Mouse (Mus musculus) heart, adult 18-20 months (tissue): ENCODE measurements around the gene Tmem200b. TPM values are rescaled to one million over a fixed set of nuclear protein-coding genes. Genes with fewer than 3 reads are reported as not detected.

Experiments used
- DNase-seq, 2 experiments: peaks; one replicate each; pipeline ENCODE4 v3.0.0; 2021 to 2022; ENCODE audit warnings: mixed read lengths in 1 of 2
- long read RNA-seq, 2 experiments: library from polyadenylated mRNA; stranded (forward); transcript quantifications; one replicate each; pipeline ENCODE4 v2.0.0; 2021
- total RNA-seq, 2 experiments: library from RNA; stranded (reverse); gene quantifications; 2 replicates each; pipeline ENCODE4 v1.2.3; 2021

Tmem200b gene
- total RNA-seq, result 1 to 10 TPM; 5.6 to 6.7 TPM
- long read RNA-seq, experiment 1, partial matches to known transcripts, result 2 of 3 reads
- long read RNA-seq, experiment 1, other reads (novel, unspliced or antisense), result 1 of 3 reads
- long read RNA-seq, experiment 2, partial matches to known transcripts, result 0 of 3 reads
- long read RNA-seq, experiment 2, other reads (novel, unspliced or antisense), result 2 of 3 reads

DNA sequence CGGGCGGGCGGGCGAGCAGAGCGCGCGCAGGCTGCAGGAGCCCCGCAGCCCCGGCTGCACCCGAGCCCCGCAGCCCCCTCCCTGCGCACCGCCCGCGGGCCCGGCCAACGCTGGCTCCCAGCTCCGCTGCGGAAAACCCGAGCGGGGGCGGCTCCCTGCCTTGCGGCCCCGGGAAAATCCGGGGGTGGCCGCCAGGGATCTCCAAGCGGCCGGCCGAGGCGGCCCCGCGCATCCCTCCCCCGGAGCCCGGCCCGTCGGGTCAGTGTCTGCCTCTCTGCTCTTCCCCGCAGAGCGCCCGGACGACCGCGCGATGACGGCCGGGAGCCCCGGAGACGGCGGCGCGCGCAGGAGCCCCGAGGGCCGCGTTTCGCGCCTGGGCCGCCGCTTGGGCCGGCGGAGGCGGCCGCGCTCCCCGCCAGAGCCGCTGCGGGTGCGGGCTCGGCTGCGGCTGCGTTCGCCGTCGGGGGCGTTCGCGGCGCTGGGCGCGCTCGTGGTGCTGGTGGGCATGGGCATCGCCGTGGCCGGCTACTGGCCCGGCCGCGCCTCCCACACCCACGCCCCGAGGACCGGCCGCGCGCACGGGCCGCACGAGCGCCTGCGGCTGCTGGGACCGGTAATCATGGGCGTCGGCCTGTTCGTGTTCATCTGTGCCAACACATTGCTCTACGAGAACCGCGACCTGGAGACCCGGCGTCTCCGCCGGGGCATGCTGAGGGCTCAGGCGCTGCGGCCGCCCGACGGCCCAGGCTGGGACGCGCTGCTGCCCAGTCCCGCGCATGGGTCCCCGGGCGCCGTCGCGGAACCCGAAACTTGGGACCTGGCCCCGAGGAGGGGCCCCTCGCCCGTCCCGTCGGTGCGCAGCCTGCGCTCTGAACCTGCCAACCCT is at the start of gene Tmem200b:
Tmem200b (plus strand) TSS at position 311 of the 886 bp plus-strand sequence.
- peak in 1 of 2 experiments; percentile 41 for DNase-seq

DNA sequence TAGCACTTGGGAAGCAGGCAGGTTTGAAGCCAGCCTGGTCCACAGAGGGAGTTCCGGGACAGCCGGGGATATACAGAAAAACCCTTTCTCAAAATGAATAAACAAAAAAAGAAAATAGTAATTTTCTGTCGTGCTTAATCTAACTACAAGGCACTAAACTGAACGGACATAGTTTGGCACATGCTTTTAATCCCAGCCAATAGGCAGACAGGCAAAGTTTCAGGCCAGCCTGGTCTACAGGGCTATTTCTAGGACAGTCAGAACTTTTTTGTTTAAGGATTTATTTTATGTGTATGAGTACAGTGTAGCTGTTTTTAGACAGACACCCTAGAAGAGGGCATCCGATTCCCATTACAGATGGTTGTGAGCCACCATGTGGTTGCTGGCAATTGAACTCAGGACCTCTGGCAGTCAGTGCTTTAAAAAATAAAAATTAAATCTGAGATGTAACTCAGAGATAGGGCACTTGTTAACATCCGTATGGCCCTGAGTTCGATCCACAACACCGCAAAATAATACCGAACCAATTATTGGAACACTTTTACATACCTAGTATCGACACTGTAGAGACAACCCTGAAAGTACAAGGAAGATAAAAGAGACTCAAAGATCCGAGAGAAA is 48.8 kb upstream of the Tmem200b start:
- no peak for DNase-seq

DNA sequence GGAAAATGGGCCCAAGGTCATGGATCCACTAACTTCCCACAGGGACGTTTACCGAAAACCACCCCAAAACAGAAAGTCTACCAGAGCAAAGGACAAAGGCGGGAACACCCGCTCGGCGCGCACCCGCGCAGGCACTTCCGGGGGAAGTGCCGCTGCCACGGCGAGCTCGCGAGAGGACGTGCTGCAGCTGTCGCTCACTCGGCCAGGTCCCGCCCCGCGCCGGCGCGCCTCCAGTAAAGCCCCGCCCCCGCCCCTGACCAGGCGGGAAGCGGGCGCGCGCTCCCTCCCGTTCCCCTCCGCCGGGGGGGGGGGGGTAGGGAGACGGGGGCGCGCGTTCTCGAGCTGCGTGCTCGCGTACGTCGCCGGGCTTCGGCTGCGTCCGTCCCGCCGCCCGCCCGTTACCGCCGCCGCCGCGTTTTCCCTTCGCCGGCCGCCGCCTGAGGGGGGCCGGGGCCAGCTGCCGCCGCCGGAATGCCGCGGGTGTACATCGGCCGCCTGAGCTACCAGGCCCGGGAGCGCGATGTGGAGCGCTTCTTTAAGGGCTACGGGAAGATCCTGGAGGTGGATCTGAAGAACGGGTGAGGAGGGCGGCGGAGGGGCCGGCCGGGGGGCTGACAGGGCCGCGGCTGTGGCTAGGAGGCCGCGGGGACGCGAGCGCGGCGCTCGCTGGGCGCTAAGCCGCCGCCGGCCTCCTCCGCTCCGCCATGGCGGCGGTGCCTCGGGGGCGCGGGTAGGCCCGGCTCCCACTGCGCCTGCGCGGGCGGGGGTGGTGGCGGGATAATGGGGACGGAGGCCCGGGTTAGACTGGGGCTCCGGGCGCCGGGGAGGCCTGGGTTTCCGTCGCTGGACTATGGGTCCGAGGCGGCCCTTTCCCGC is 48.0 kb upstream of the Tmem200b start, which contains the start of gene Srsf4:
Srsf4 (plus strand) TSS at position 325 of the 876 bp plus-strand sequence.
- DNase-seq, result peak; percentile 92 to 96

- no peak for DNase-seq
Measured at GRCm38 (mm10) chr4:131874169-131874536, 47.4 kb upstream of the Tmem200b start.

DNA sequence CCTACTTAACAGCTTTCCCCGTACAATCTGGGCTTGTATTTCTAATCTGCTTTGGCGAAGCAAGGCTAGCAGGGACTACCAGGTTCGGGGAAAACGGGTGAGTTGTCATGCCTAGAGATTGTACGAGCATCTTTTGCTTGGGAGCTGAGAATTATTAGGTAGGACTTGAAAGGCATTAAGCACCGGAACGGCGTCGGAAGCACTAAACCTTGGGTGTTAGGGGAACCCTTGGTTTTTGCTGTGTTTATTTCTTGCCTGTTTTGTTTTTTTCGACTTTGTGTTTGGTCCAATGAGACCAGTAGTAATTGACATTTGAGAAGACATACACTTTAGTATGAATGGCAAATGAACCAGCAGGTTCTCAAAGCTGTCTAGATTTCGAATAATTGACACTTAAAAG is 47.0 kb upstream of the Tmem200b start:
- no peak for DNase-seq

GRCm38 (mm10) chr4:131875242-131875641 is 46.3 kb upstream of the Tmem200b start:
- DNase-seq, result no peak

DNA sequence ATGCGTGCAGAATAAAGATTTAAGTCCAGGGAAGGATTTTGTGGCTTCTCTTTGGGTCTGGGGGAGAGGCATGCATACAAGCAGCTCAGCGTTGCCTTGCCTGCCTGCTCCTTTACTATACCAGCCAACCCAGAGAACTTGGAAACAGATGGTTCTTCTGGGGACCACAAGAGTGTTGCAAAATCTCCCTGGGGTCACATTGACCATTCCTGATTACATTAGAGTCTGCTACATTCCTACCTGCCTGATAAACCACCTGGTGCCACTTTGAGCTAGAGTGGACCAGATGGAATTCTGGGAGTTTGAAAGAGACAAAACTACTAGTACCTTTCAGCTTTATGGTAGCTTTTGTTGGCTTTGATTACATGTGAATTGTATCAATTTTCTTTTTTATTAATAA is 44.7 kb upstream of the Tmem200b start:
- DNase-seq, result no peak

DNA sequence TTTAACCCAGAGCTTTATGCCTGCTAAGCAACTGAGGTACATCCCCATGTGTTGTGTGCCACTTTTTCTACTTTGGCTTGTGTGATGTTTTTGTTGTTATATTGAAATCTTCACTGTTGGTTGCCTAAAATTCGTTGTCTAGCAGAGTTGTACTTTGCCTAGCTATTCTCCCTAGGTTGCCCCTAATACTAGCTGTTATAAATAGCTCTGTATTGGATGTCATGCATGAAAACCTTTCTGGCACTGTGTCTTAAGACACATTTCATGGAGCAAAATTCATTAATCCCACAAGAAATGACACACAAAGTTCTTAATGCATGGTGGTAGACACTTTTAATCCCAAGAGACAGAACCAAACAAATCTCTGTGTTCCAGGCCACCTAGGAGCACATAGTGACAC is 41.9 kb upstream of the Tmem200b start:
- DNase-seq, result no peak

DNA sequence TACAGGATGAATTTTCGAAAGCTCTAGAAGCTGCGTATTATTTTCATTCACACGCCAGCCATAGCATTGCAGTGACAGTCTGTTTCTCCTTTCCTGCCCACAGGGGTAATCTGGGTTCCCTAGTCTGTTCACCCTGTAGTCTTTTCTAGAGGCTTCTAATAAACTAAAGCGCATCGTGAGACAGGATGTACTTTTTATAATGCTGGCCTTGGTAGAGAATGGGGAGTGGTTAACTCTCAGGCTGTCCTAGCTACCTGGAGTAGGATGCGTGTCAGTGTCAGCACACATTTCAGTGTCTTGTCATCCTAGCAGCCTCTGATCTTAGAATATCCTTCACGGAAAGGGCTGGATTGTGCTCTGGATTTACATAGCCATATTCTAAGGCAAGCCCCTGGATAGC is 40.3 kb upstream of the Tmem200b start:
- no peak for DNase-seq

GRCm38 (mm10) chr4:131883571-131883970 is 38.0 kb upstream of the Tmem200b start:
- peak; percentile 33 to 35 for DNase-seq

- DNase-seq, result peak; percentile 34 to 54
Measured at GRCm38 (mm10) chr4:131885376-131885775, 36.2 kb upstream of the Tmem200b start.

GRCm38 (mm10) chr4:131888564-131888963 is 33.0 kb upstream of the Tmem200b start:
- no peak for DNase-seq

DNA sequence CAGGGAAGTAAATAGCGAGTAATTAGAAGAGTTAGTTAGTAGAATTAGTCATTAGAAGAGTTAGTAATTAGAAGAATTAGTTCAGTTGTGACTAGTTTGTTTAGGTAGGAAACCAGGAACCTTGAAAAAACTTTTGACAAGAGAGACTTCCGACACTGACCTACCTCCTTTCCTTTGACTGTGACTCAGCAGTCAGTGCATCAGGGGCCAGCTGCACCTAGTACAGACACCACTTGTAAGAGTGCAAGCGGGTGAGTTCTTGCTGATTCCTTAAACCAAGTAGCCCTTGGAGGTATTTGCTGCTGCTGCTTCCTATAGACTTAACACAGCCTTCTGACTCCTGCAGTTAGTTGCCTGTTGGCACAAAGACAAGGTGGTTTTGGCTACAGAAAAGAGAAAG is 30.9 kb upstream of the Tmem200b start:
- no peak for DNase-seq

DNA sequence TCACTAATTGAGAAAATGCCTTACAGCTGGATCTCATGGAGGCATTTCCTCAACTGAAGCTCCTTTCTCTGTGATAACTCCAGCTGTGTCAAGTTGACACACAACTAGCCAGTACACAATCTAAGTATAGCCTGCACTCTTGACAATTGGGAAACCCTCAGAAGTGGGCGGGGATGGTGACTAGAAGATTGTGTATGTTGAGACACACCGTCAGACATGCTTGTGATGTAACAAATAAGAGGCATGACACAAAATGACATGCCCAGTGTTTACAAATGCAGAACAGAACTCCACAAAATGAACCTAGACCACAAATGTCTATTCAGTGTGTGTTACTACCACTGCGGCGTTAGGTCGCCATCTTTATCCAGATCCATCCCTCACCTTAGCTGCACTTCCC is 24.5 kb upstream of the Tmem200b start:
- DNase-seq, result no peak

GRCm38 (mm10) chr4:131897787-131898186 is 23.8 kb upstream of the Tmem200b start:
- DNase-seq, result no peak

DNA sequence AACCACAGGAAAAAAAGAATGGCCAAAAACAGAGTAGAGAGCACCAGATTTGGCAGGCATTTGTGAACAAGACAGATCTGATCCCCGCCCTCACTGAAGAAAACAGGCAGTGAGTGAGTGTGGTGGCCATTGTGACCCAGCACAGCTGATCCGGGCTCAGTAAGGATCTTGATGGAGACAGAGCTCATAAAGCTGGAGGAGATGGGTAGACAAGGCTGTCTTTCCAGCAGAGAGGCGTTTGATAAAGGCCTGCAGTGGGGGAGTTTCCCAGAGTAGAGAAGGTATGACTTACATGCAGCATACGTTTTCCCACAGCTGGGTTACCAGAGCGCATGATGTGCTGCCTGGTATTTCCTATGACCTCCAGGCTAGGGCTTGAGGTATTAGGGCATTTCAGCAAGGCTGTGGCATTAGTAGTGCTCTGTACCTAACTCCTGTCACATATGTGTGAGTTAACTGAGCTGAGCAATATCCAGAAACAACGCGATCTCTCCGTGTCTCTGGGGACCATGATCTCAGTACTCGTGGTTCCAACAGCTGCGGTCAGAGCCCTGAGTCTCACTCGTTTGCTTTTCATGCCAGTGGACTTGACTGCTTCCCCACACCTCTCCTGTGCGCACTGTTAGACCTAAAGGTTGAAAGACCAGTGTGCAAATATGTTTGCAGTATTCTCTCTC is 22.9 kb upstream of the Tmem200b start:
- peak in 1 of 2 experiments; percentile 58 for DNase-seq

GRCm38 (mm10) chr4:131899180-131899554 is 22.4 kb upstream of the Tmem200b start:
- DNase-seq, result peak in 1 of 2 experiments; percentile 74

GRCm38 (mm10) chr4:131901090-131901489 is 20.5 kb upstream of the Tmem200b start:
- DNase-seq, result no peak

GRCm38 (mm10) chr4:131904478-131904877 is 17.1 kb upstream of the Tmem200b start:
- DNase-seq, result no peak

DNA sequence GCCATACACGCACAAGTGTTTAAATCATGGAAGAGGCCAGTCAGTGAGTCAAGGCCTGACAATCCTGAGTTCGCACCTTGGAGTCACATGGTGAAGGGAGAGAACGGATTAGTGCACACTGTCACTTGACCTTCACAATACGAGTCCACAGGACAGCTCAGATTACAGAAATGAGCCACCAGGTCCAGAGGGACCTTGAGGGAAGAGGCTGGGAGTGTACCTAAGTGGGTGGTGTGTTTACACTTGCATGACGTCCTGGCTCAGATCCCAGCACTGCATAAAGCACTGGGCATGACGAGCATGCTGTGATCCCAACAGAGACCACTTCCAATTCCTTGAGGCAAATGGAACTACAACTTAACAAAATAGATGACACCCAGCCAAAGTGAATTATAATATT is 15.1 kb upstream of the Tmem200b start:
- DNase-seq, result no peak

GRCm38 (mm10) chr4:131907912-131908311 is 13.7 kb upstream of the Tmem200b start:
- no peak for DNase-seq
